Mouse (Mus musculus): ENCODE measurements around the gene Xylt1. TPM values are rescaled to one million over a fixed set of nuclear protein-coding genes. Genes with fewer than 3 reads are reported as not detected.

Xylt1 gene
- polyA plus RNA-seq, 1 experiment = 1.2 TPM

DNA sequence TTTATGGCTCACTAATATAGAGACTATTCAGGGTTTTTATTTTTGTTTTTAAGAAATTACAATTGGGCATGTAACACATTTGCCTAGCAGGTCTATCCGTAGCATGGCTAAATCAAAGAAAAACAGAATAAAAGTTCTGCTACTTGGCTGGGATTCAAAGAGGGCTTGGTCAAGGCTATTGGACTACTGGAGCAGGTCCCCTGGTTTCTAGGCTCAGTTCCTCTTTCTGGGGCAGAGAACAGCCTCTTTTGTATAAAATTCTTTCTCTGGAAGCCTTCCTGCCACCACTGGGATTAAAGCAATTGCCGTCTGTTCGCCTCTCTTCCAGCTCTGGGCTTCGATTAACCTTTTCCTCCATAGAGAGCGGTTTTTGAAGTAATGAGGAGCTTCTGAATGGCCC lies 100.1 kb downstream of the Xylt1 start:
- DNase-seq (ENCODE audit: low read depth) = no peak

DNA sequence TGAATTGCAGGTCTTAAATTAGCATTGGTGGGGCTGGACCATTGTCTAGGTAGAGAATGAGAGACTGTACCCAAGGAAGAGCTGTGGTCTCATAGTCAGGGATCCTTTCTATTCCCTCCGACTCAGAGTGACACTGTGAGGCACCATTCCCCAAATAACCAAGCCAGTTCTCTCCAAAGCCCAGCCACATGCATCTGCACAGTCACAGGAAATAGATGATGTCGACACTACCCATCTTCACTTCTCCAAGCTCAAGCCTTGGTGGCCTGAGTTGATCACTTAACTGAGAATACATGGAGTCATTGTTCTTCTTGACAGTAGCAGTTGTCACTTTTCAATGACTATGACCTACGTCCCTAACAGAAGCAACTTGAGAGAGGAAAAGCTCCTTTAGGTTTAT lies 100.6 kb downstream of the Xylt1 start:
- no peak for DNase-seq (ENCODE audit: low read depth)

DNA sequence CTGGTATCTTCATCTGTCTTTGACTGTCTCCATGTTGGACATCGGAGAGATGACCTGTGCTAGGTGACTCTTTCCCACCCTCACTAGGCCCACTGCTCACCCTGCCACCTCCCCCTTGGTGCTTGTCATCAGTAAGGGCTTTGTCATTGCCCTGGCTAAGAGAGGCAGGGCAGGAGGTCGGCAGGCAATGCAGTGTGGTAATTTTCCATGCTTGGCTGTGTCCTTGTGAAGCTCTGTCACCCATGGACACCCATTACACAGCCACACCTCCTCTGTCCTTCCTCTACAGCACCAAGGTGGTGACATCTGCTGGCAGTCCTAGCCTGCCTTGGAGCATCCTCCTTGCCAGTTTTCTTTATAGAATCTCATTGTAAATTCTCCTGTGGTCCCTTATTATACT lies 101.9 kb downstream of the Xylt1 start:
- DNase-seq (ENCODE audit: low read depth) = no peak

DNA sequence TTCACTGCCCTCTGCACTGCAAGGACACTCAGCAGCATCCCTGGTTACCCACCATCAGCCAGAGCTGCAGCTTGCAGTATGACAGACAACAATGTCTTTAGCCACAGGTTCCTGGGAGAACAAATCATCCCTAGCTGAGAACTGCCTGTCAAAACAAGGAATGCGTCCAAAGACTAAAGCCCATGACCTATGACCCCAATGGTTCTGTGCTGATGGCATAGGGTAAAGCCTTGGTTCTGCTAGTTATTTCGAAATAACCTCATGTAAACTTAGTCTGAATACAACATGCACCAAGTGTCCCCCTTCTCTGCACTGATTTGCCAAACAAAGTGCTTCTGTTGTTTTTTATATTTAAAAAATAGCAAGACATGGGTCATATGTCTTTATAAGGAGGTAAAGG lies 103.8 kb downstream of the Xylt1 start:
- DNase-seq (ENCODE audit: low read depth) = no peak

DNA sequence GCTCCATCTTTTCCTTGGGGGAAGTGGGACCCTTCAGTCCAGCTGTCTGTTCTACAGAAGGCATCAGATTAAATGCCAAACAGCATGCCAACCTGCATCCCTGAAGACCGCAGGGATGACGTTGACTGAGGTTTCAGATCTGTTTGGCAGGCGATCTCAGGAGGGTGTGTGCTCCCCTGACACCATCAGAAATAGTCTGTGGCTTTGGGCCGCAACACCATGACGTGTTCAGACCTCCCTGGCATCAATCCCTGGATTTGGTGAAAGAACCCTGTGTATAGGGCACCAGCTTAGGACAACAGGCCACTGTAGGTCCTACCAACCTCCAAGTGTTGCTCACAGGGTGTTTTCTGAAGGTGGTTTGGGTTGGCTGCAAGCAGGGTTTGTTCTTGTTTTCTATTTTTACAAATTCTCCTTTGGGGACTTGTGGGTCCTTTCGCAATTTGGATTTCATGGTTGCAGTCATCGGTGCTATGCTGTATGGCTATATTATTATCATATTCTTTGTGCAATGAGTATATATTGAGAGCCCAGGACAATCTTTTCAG lies 104.3 kb downstream of the Xylt1 start:
- DNase-seq (ENCODE audit: low read depth) = no peak

DNA sequence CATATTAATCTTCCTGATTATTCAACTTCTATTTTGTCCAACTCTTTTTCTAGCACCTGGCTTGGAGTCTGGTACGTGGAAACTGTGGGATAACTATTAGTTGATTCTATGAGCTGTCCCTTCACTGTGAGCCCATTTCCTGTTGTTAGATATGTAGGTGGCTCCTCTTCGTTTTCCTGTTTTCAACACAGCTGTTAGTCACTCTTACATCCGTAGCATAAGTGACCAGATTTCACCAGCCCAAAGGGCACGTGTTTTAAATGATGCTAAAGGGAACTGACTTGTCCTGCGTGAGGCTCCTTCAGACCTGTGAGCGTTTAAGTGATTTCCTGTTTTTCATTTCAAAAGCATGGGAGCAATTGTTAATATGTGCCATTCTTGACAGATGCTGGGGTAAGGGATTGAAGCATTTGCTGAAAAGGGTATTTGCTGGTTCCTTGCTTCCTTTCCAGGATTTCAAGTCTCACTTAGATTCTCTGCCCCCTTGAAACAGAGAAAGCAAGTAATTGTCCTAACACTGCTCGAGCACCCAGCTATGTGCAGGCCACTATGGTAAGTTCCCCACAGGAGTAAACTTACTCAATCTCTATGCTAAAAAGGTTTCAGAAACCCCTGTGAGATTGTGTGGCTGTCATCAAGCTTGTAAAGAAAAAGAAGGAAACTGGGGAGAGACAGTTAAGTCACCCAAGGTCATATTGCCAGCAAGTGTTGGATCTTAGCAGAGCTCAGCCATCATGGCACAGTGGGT lies 105.8 kb downstream of the Xylt1 start:
- DNase-seq (ENCODE audit: low read depth) = no peak

DNA sequence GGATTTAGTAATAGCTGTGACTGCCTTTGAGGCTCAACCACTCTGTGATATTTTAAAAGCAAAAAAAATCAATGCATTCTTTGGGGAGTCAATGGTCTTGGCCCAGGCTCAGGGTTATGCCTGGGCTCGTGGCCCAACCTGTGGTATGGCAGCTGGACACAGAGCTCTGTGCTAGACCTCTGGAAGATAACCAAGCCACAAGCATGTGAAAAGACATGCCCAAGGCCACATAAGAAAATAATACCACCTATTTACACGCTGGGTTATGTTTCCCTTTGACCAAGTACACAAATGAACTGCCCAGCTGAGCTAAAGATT lies 106.4 kb downstream of the Xylt1 start:
- DNase-seq (ENCODE audit: low read depth) = no peak

DNA sequence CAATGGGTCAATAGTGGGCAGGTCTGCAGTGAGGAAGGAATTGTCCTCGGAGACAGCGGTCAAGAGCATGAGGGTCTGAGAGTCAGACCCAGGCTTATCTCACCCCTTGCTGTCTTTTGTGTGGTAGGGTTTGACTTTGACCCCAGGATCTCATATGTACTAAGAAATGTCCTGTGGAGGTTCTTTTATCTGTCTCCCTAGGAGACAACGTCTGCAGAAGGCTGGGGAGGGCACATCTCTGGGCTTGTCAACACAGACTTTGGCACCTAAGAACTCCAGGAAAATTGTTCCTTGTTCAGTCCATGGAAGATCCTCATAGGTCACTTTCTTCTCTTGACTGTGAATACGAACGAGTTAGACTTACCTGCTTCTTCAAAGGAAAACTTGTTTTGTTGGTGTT lies 109.2 kb downstream of the Xylt1 start:
- DNase-seq (ENCODE audit: low read depth) = no peak

DNA sequence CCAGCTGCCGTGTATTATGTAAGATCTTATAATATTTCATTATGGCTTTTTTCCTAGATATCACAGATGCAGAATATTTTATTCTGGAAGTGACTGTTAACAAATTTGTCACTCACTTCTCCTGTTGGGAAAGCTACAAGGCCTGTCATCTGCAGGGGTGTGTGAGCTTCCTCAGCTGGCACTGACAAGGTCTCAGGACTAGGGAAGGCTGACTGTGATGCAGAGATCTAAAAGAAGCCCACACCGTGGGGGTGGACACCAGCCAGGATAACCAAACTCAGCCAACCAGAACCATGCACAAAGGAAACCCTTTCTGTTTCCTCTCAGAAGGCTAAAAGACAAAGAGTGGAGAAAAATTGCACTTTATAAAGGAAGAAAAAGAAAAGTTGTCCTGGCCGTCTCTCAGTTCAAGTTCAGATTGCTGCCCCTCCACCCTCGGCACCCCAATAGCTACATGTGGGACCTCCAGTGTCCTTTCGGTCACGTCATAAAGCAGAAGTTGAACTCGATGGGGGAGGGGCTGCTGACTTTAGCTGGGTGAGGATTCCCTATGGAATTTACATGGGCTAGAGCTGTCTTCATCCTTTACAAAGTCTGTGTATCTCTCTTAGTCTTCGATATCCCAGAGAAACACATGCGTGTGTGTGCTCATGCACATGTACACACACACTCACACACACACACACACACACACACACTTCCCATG lies 109.9 kb downstream of the Xylt1 start:
- no peak for DNase-seq (ENCODE audit: low read depth)

DNA sequence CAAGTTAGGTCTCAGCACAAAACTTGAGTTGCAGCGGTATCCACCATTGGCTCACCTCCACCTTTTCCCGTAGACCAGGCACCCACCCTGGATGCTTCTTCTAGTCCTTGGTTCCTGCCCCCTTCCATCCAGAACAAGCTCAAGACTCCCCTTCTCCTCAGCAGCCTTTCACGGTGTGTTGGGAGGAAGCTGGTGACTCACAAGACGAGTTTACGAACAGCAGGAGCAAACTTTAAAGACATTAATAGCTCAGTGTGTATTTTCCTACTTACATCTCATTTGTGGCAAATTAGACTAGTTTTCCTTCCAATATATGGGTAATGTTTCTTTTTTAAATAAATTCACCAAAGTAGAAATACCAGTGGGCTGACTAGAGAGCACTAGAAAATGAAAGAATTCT lies 110.7 kb downstream of the Xylt1 start:
- DNase-seq (ENCODE audit: low read depth) = no peak

DNA sequence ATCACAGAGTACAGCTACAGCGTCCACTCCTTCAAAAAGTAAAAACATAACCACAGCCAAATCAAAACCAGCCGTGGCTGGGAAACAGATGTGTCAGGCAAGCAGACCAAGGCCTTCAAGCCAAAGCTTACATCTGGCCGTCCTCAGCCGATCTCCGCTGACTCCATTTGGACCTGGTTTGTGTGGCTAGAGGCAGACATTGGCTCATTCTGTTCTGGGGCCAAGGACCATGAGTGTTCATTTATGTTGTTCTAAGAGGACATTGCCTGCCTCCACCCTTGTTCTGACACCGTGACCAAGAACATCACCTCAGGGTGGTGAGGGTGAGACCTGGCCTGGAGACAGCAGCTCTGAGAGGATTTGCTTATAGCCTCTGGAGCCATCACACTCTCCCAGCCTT lies 113.4 kb downstream of the Xylt1 start:
- DNase-seq (ENCODE audit: low read depth) = no peak

DNA sequence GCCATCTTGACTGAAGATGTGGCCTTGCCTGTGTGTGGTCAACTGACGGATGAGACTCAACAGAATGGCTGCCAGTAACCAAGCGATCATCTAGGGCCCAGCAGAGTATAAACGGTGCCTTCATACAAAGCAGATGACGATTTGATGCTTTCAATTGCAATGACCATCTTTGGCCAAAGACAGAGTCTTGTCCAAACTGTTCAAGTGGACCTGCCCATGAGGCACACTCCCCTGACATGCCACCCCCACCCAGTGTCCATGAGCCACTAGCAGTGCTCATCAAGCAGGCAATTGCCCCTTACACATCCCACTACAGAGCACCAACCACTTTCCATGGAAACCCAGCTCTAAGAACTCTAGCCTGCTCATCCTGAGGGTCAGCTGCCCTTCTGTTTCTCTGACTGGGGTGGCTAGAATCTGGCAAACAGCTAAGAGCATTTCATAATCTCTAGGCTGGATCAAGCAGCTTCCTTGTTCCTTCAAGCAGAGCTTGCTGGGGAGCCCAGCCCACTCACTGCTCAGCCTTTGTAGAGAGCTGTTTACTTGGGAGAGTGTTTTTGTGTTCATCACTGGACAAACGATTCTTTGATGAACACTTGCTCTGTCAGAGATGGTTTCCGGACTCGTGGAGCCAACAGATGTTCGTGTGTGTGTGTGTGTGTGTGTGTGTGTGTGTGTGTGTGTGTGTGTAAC lies 114.0 kb downstream of the Xylt1 start:
- no peak for DNase-seq (ENCODE audit: low read depth)

DNA sequence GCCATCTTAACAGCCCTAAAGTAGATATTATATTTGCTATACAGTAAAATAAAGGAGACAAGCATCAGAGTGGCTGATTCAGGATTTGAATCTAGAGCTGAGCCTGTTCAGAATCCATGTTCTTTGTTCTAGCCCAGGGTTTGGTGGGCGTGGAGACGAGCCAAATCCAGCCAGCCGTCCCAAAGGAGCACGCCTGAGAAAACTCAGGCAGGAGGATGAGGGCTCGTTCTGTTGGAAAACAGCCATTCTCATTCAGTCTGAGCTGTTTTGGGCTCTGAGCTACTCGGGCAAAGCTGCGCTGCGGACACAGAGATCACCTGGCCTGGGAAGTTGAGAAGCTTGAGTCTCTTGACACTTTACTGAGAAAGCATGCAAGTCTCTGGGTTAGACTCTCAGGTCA lies 115.0 kb downstream of the Xylt1 start:
- DNase-seq (ENCODE audit: low read depth) = no peak

DNA sequence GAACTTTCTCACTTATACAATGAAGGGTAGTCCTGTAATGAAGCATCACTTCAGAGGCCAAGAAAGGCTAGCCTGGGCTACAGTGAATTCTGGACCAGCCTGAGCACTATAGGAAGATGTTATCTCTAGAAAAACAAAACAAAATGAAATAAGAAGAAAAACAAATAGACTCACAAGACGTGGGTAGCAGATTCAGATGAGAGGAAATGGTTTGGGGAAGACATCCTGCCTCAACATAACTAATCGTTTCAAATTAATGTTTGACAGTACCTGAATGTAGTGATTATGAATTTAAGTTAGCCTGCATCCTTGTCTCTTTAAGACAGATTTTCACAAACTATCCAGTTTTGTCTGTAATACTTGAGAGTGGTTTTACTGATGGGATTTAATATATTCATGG lies 117.4 kb downstream of the Xylt1 start:
- no peak for DNase-seq (ENCODE audit: low read depth)

DNA sequence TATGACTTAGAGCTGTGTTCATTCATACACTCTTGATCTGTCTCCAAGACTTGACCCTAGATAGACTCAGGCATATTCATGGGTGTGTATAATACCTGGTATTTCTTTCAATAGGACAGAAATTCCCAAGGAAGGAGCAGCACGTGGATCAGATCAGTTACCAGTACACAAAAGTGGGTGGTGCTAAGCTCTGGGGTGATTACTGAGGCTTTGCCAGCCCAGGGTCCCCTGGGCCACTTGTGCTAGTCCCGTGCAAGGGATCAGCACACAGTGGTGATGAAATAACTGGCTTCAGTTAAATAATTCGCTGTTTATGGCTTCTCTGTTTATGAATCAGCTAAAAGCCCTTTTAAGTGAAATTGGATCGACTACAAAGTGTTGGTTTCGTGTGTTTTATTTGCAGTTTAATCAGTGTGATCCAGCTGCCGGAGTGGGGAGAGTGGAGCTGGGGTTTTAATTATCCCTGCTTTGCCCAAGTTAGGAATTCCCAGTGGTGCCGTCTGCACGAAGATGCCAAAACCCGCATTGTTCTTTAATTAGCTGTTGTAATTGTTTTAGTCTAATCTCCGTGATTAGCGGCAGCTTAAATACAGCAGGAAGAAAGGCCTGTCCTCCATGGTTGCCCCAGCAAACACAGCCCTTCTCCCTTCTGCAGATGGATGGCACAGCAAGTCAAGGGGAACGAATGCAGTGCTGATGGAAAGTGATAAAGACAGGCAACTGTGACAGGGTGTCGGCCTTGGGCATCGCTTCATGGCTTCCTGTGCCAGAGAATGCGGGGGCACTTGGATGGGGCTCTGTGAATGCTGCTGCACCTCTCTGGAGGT lies 120.8 kb downstream of the Xylt1 start:
- no peak for DNase-seq (ENCODE audit: low read depth)

DNA sequence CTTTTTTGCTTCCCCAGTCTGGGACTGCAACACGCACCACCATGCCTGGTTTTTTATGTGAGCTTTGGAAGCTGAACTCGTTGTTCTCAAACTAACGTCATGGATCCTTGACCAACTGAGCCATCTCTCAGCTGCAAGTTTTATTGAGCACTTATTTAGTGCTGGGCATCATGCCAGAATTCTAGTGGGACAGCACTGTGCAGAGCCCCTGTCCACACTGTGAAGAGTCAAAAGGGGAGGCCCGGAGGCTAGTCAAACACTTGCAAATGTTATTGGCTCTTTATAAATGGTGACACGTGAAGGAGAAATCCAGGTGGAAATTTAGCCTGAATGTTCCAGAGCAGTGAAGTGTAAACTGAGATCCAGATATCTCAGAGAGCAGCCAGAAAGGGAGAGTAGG lies 121.6 kb downstream of the Xylt1 start:
- no peak for DNase-seq (ENCODE audit: low read depth)

DNA sequence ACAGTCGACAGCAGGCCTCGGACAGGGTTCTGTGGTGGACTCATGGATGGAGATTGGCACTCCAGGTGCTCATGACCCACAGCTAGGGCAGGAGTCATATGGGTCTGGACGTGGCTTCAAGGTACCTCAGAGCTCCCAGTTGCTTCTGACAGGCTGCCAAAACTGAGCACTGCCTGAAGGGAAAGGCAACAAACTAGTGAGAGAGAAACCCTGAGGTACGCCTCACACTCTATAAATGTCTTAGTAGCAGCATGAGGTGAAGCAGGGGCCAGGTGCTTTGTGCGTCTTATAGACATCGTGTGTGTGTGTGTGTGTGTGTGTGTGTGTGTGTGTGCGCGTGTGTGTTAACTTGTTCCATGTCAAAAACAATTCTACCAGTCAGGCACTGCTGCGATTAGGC lies 122.9 kb downstream of the Xylt1 start:
- DNase-seq (ENCODE audit: low read depth) = no peak

DNA sequence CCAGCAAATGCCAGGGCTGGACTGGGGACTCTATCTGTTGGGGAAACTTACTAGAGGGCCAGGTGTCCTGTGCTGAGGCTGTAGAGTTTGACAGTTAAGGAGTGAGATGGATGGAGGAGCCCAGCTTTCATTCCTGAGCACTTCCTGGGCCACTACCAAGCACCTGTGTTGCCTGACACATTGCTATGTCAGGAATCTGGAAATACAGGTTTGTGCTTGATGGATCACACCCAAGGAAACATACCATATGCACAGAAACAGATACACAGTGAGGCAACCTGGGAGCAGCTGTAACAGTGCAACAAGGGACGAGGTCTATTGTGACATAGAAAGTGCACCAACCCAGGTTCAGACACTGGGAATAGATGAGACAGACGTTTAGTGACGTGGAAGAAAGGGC lies 125.0 kb downstream of the Xylt1 start:
- no peak for DNase-seq (ENCODE audit: low read depth)

DNA sequence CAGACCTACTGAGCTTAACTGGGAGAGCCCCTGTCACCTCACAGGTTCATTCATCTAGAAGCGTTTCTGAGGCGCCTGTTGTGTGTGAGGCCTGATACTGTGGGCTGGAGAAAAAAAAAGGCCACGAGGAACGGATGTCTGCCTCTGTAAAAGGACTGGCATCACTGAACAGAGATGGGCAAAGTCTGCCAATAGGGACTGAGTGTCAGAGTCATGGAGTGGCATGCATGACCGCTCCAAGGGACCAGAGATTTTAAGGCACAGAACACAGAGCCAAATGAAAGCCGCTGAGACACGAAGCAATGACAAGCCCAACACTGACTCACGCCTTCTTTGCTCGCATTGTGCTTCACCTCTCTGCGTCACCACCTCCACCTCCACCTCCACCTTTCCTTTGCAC lies 126.6 kb downstream of the Xylt1 start:
- no peak for DNase-seq (ENCODE audit: low read depth)

DNA sequence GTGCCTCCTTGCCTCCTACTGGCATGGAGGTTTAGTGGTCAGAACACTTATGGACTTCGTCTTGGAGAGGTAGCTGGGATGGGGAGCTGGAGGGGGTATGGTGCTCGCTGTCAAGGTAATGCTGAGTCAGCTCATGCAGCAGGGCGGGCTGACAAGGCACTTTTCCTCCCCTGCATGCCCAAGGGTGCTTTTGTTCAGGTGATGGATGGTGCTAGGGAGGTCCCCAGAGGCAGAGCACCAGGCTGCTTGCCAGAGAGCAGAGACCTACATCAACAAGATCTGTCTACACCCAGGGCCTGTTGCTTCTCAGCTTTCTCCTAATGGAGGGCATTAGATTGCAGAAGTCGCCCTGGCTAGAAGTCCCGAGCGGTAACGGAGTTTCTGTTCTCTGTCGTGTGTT lies 127.3 kb downstream of the Xylt1 start:
- no peak for DNase-seq (ENCODE audit: low read depth)

DNA sequence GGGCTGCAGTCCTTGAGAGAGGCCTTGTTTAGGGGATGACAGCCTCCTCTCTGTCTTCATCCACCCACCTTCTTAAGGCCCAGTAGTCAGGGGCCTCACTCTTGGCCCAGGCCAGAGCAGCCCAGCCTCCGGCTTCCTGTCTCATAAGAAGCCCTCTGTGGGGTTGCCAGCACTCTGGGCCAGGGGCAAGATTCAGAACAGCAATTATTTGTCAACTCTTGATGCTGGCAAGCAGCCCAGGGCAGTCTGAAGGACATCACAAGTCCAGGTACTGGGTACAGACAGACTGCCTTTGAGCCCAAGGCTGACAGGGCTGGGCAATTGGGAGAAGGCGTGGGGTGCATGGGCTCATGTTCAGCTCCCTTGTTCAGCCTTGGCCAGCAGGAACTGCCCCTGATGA lies 129.3 kb downstream of the Xylt1 start:
- DNase-seq (ENCODE audit: low read depth) = no peak

DNA sequence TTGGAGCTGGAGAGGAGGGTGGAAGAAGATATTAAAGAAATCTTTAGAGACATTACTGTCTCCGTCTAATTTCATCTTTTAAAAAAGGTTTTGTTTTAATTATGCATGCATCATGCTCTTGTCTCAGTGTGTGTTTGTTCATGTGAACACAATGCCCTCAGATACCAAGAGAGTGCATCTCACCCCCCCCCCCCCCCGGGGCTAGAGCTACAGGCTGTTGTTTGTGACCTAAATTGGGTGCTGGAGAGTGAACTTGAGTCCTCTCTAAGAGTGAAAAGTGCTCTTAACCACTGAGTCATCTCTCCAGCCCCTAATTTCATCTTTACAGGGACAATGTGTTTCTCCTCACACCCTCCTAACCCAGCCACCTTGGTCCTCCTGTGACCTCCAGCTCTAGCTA lies 131.5 kb downstream of the Xylt1 start:
- no peak for DNase-seq (ENCODE audit: low read depth)

Data from gonadal fat pad, adult 2 months (tissue).